26 mouse cellular contexts compared by ENCODE assay signal in the genomic region with DNA sequence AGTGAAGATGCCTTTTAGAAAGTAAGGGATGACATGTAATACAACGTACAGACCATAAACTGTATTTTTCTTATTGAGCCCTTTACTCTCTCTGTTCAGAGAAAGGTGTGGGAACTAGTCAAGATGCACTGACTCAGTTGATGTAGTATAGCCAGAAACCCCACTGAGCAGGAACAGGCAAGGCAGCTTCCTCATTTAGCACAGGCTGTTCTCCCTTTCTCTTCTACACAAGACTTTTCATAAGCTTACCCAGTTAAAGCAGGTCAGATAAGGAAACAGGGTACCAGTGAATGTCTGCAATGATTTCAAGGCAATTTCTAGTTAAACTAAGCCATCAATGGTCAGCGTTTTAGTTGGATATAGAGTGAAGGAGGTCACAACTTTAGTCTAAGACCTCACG. TPM values are rescaled to one million over a fixed set of nuclear protein-coding genes. Genes with fewer than 3 reads are reported as not detected.
DNase-seq lines count a peak whose midpoint lies in the region; ATAC-seq and TF ChIP-seq lines count a peak whose summit lies in the region.
"Had no signal": no experiment of that assay in that cellular context is flagged by ENCODE, and none has a peak within 500 bp of the region (broad histone marks: within the 10 kb centered on the region; RNA-seq: fewer than 3 reads in every experiment).

No protein-coding gene starts in this region.

- no peaks in the 10 kb centered on the region for H3K27me3 ChIP-seq in liver, embryonic 11.5 days (replicated peaks; ENCODE audit: control insufficient read depth, insufficient read depth, low read length)
- H3K27me3 ChIP-seq in liver, embryonic 14.5 days (ENCODE audit: control insufficient read depth, insufficient read depth, low read length) = no peaks in the 10 kb centered on the region
- no peaks in the 10 kb centered on the region for H3K27me3 ChIP-seq in intestine, embryonic 16.5 days (replicated peaks; ENCODE audit: control insufficient read depth, insufficient read depth, low read length)
- H3K27me3 ChIP-seq: limb, embryonic 12.5 days; neural tube, embryonic 12.5 days had no signal

- no peak overlapping the region for H3K4me3 ChIP-seq in liver, embryonic 11.5 days (ENCODE audit: low read depth, low read length)
- H3K4me3 ChIP-seq in liver, embryonic 14.5 days (ENCODE audit: insufficient read depth in 1 of 2, low read depth in 2 of 2, low read length in 2 of 2) = no peak overlapping the region
- H3K4me3 ChIP-seq in intestine, embryonic 16.5 days (ENCODE audit: low read length) = no peak overlapping the region
- H3K4me3 ChIP-seq: embryonic facial prominence, embryonic 10.5 days; limb, embryonic 12.5 days; neural tube, embryonic 12.5 days had no signal

- no peak for ATAC-seq in liver, embryonic 11.5 days (replicated peaks; ENCODE audit: low FRiP score)
- ATAC-seq in common myeloid progenitor, adult 5-6 weeks (replicated peaks; ENCODE audit: low read depth, poor library complexity, severe bottlenecking) = peak; percentile 59
- no peak for ATAC-seq in liver, embryonic 14.5 days (ENCODE audit: insufficient read depth)
- no peak for ATAC-seq in intestine, embryonic 16.5 days
- ATAC-seq: forebrain, embryonic 14.5 days; hindbrain, embryonic 16.5 days had no signal

- no peak for TF ChIP-seq EP300 in liver, embryonic 14.5 days (IDR thresholded peaks at IDR 0.05; ENCODE audit: low read depth)

- H3K9me3 ChIP-seq in liver, embryonic 11.5 days (ENCODE audit: control insufficient read depth, low read length) = no peaks in the 10 kb centered on the region
- H3K9me3 ChIP-seq in liver, embryonic 14.5 days (ENCODE audit: control insufficient read depth, low read length) = no peaks in the 10 kb centered on the region
- H3K9me3 ChIP-seq in intestine, embryonic 16.5 days (ENCODE audit: control insufficient read depth, low read length) = no peaks in the 10 kb centered on the region
- H3K9me3 ChIP-seq: embryonic facial prominence, embryonic 10.5 days; limb, embryonic 12.5 days; neural tube, embryonic 12.5 days had no signal

- H3K9ac ChIP-seq in liver, embryonic 11.5 days (ENCODE audit: low read depth, low read length) = peak overlapping the region; percentile 53; the same call in 1 of the 2 replicates
- peak overlapping the region; percentile 73 for H3K9ac ChIP-seq in liver, embryonic 14.5 days (replicated peaks)
- H3K9ac ChIP-seq in intestine, embryonic 16.5 days (ENCODE audit: low read depth, low read length) = no peak overlapping the region
- H3K9ac ChIP-seq: limb, embryonic 12.5 days; lung, embryonic 14.5 days; neural tube, embryonic 12.5 days had no signal

- H3K4me1 ChIP-seq in liver, embryonic 11.5 days (replicated peaks; ENCODE audit: control insufficient read depth, insufficient read depth, low read length) = peaks cover 25% of the 10 kb centered on the region
- H3K4me1 ChIP-seq in liver, embryonic 14.5 days (replicated peaks; ENCODE audit: control insufficient read depth in 2 of 2, insufficient read depth in 2 of 2, low read length in 1 of 2) = peaks cover 55 to 66% of the 10 kb centered on the region in 2 experiments
- H3K4me1 ChIP-seq in intestine, embryonic 16.5 days (ENCODE audit: control insufficient read depth, insufficient read depth, low read length) = no peaks in the 10 kb centered on the region
- H3K4me1 ChIP-seq: embryonic facial prominence, embryonic 10.5 days; limb, embryonic 12.5 days; neural tube, embryonic 12.5 days had no signal

- DNase-seq in liver, embryonic 11.5 days (ENCODE audit: low spot score) = no peak
- DNase-seq in liver = no peak
- no peak for DNase-seq in liver, embryonic 14.5 days (ENCODE audit: low read depth in 3 of 3, low spot score in 3 of 3)
- DNase-seq in gastrocnemius, postnatal 14 days = no peak
- no peak for DNase-seq in left cerebral cortex, adult 11 months (ENCODE audit: low spot score)
- no peak for DNase-seq in c-Kit-positive CD71-positive TER-119-positive erythroid progenitor cells, embryonic 14.5 days (ENCODE audit: low spot score)
- DNase-seq: cerebellum, adult 2 months; cerebellum, postnatal 36 days; gastrocnemius, postnatal 10 days; kidney, adult 18-20 months; kidney, postnatal 14 days; lung, postnatal 4 days; right cerebral cortex, postnatal 4 days; thymus, postnatal 14 days had no signal

- H3K36me3 ChIP-seq in liver, embryonic 11.5 days (ENCODE audit: control insufficient read depth, insufficient read depth, low read length) = no peaks in the 10 kb centered on the region
- H3K36me3 ChIP-seq in liver, embryonic 14.5 days (replicated peaks; ENCODE audit: control insufficient read depth, insufficient read depth, low read depth) = no peaks in the 10 kb centered on the region
- H3K36me3 ChIP-seq in intestine, embryonic 16.5 days (ENCODE audit: control insufficient read depth, insufficient read depth, low read length) = no peaks in the 10 kb centered on the region
- H3K36me3 ChIP-seq: embryonic facial prominence, embryonic 10.5 days; limb, embryonic 12.5 days; neural tube, embryonic 12.5 days had no signal

- no peak for TF ChIP-seq CTCF in liver, embryonic 14.5 days (IDR thresholded peaks at IDR 0.05; ENCODE audit: low read depth)

- 62% methylated on average over 3 of the region's 3 CpGs for WGBS in liver, embryonic 11.5 days
- 39% methylated on average over 3 of the region's 3 CpGs for WGBS in liver, embryonic 14.5 days (ENCODE audit: insufficient replicate concordance)
- 74% methylated on average over 3 of the region's 3 CpGs for WGBS in intestine, embryonic 16.5 days

- peak overlapping the region; percentile 83 for H3K27ac ChIP-seq in liver, embryonic 11.5 days (ENCODE audit: low read depth, low read length)
- peak overlapping the region; percentile 98 for H3K27ac ChIP-seq in liver, embryonic 14.5 days
- H3K27ac ChIP-seq in intestine, embryonic 16.5 days (ENCODE audit: low read length) = no peak overlapping the region
- H3K27ac ChIP-seq: embryonic facial prominence, embryonic 10.5 days; limb, embryonic 12.5 days; neural tube, embryonic 12.5 days had no signal

- intact Hi-C loops in gastrocnemius, postnatal 14 days (cut with DNase I; ENCODE audit: low total_unique reads) = no loop called here

- peak overlapping the region; percentile 38 for H3K4me2 ChIP-seq in liver, embryonic 11.5 days
- H3K4me2 ChIP-seq in liver, embryonic 14.5 days (ENCODE audit: low read depth) = peak overlapping the region; percentile 52
- no peak overlapping the region for H3K4me2 ChIP-seq in intestine, embryonic 16.5 days (ENCODE audit: low read depth, low read length)
- H3K4me2 ChIP-seq: limb, embryonic 12.5 days; lung, embryonic 14.5 days; midbrain, embryonic 11.5 days; neural tube, embryonic 12.5 days had no signal

RNA-seq across cellular contexts. Expression of gene Hbb-y, which starts 8.5 kb away (rescaled TPM):
- 15,021 and 16,786 TPM in 2 replicates for polyA plus RNA-seq in liver, embryonic 11.5 days (2014; fragmentation: Nextera tagmentation; extraction: Ambion mirVana)
- total RNA-seq in common myeloid progenitor, adult 5-6 weeks (2017) = 2.9 TPM in 1 of 2 replicates, not detected in the other
- 361 and 394 TPM in 2 replicates for polyA plus RNA-seq in liver, embryonic 14.5 days (2012; rRNA removed)
- 543 and 665 TPM in 2 replicates for polyA plus RNA-seq in liver, embryonic 14.5 days (2014; fragmentation: Nextera tagmentation; extraction: Ambion mirVana)
- total RNA-seq in gastrocnemius, postnatal 14 days (2021) = not detected
- polyA plus RNA-seq in intestine, embryonic 16.5 days (2015; fragmentation: Nextera tagmentation; extraction: Ambion mirVana) = 30.0 and 42.2 TPM in 2 replicates
- total RNA-seq: adrenal gland, postnatal 25 days; ES-E14; gastrocnemius, postnatal 10 days; heart, postnatal 25 days had no signal

RNA-seq across cellular contexts. Expression of gene Hbb-bh1, which starts 18.6 kb away (rescaled TPM):
- 4,066 and 4,428 TPM in 2 replicates for polyA plus RNA-seq in liver, embryonic 11.5 days (2014; fragmentation: Nextera tagmentation; extraction: Ambion mirVana)
- not detected in 2 replicates for total RNA-seq in common myeloid progenitor, adult 5-6 weeks (2017)
- 94.8 and 146 TPM in 2 replicates for polyA plus RNA-seq in liver, embryonic 14.5 days (2012; rRNA removed)
- polyA plus RNA-seq in liver, embryonic 14.5 days (2014; fragmentation: Nextera tagmentation; extraction: Ambion mirVana) = 155 and 211 TPM in 2 replicates
- total RNA-seq in gastrocnemius, postnatal 14 days (2021) = not detected
- 0.64 and 1.2 TPM in 2 replicates for polyA plus RNA-seq in intestine, embryonic 16.5 days (2015; fragmentation: Nextera tagmentation; extraction: Ambion mirVana)
- total RNA-seq: adrenal gland, postnatal 25 days; ES-E14; gastrocnemius, postnatal 10 days; heart, postnatal 25 days had no signal
- polyA plus RNA-seq: hindbrain, embryonic 16.5 days had no signal

RNA-seq across cellular contexts. Expression of gene Hbb-bh2, which starts 21.2 kb away (rescaled TPM):
- polyA plus RNA-seq in liver, embryonic 11.5 days (2014; fragmentation: Nextera tagmentation; extraction: Ambion mirVana) = not detected in 2 replicates
- not detected in 2 replicates for total RNA-seq in common myeloid progenitor, adult 5-6 weeks (2017)
- polyA plus RNA-seq in liver, embryonic 14.5 days (2012; rRNA removed) = 0.19 and 0.36 TPM in 2 replicates
- not detected in 2 replicates for polyA plus RNA-seq in liver, embryonic 14.5 days (2014; fragmentation: Nextera tagmentation; extraction: Ambion mirVana)
- not detected for total RNA-seq in gastrocnemius, postnatal 14 days (2021)
- polyA plus RNA-seq in intestine, embryonic 16.5 days (2015; fragmentation: Nextera tagmentation; extraction: Ambion mirVana) = not detected in 2 replicates
- total RNA-seq: adrenal gland, postnatal 25 days; ES-E14; gastrocnemius, postnatal 10 days; heart, postnatal 25 days had no signal
- polyA plus RNA-seq: cerebellum, adult 2 months; forebrain, embryonic 14.5 days; hindbrain, embryonic 16.5 days; limb, embryonic 12.5 days; lung, embryonic 14.5 days; midbrain, embryonic 11.5 days had no signal

RNA-seq across cellular contexts. Expression of gene Olfr66, which starts 24.5 kb away (rescaled TPM):
- not detected in 2 replicates for polyA plus RNA-seq in liver, embryonic 11.5 days (2014; fragmentation: Nextera tagmentation; extraction: Ambion mirVana)
- total RNA-seq in common myeloid progenitor, adult 5-6 weeks (2017) = not detected in 2 replicates
- polyA plus RNA-seq in liver, embryonic 14.5 days (2012; rRNA removed) = 0.03 TPM in 1 of 2 replicates, not detected in the other
- polyA plus RNA-seq in liver, embryonic 14.5 days (2014; fragmentation: Nextera tagmentation; extraction: Ambion mirVana) = not detected in 2 replicates
- total RNA-seq in gastrocnemius, postnatal 14 days (2021) = not detected
- not detected in 2 replicates for polyA plus RNA-seq in intestine, embryonic 16.5 days (2015; fragmentation: Nextera tagmentation; extraction: Ambion mirVana)
- total RNA-seq: adrenal gland, postnatal 25 days; ES-E14; gastrocnemius, postnatal 10 days; heart, postnatal 25 days had no signal
- polyA plus RNA-seq: cerebellum, adult 2 months; embryonic facial prominence, embryonic 10.5 days; forebrain, embryonic 14.5 days; hindbrain, embryonic 16.5 days; limb, embryonic 12.5 days; lung, embryonic 14.5 days; midbrain, embryonic 11.5 days; neural tube, embryonic 12.5 days had no signal

RNA-seq across cellular contexts. Expression of gene Olfr64, which starts 32.8 kb away (rescaled TPM):
- not detected in 2 replicates for polyA plus RNA-seq in liver, embryonic 11.5 days (2014; fragmentation: Nextera tagmentation; extraction: Ambion mirVana)
- total RNA-seq in common myeloid progenitor, adult 5-6 weeks (2017) = not detected in 2 replicates
- polyA plus RNA-seq in liver, embryonic 14.5 days (2012; rRNA removed) = under 0.01 TPM in 1 of 2 replicates, not detected in the other
- polyA plus RNA-seq in liver, embryonic 14.5 days (2014; fragmentation: Nextera tagmentation; extraction: Ambion mirVana) = not detected in 2 replicates
- not detected for total RNA-seq in gastrocnemius, postnatal 14 days (2021)
- not detected in 2 replicates for polyA plus RNA-seq in intestine, embryonic 16.5 days (2015; fragmentation: Nextera tagmentation; extraction: Ambion mirVana)
- total RNA-seq: adrenal gland, postnatal 25 days; ES-E14; gastrocnemius, postnatal 10 days; heart, postnatal 25 days had no signal
- polyA plus RNA-seq: cerebellum, adult 2 months; embryonic facial prominence, embryonic 10.5 days; forebrain, embryonic 14.5 days; hindbrain, embryonic 16.5 days; limb, embryonic 12.5 days; lung, embryonic 14.5 days; midbrain, embryonic 11.5 days; neural tube, embryonic 12.5 days had no signal

Comparison
In these comparisons a context has a peak if more than half of its experiments do, and no peak if none do; other contexts are left out.
1. RNA of gene Hbb-y, which starts 8.5 kb away (polyA plus RNA-seq): 15,021 to 16,786 TPM in liver, embryonic 11.5 days; 361 to 665 TPM in liver, embryonic 14.5 days and 30.0 to 42.2 TPM in intestine, embryonic 16.5 days; every median in the first group is over 10 times any median in the second.
2. RNA of gene Hbb-bh1, which starts 18.6 kb away (polyA plus RNA-seq): 4,066 to 4,428 TPM in liver, embryonic 11.5 days and 94.8 to 211 TPM in liver, embryonic 14.5 days; 0.64 to 1.2 TPM in intestine, embryonic 16.5 days; every median in the first group is over 10 times any median in the second.